Mouse (Mus musculus) heart, postnatal 0 days (tissue): Measurements from ENCODE around the gene Rilpl1. TPM values are rescaled to one million over a fixed set of nuclear protein-coding genes. Genes with fewer than 3 reads are reported as not detected.
"Not testable (repeated sequence)": the region's sequence is repeated elsewhere in the genome, so short reads cannot be mapped to it uniquely, and the experiment has no call there.

ENCODE experiments used
- ATAC-seq: fragments of 200-750 bp; cut with Nextera tagmentation; 2 replicates; pipeline ENCODE4 v1.8.0; 2017; ENCODE audit warnings: low read depth, moderate number of reproducible peaks, moderate library complexity; ENCODE audit not compliant: insufficient read depth
- DNase-seq: peaks from one replicate; pipeline ENCODE4 v3.0.0-alpha.2; 2016; ENCODE audit warnings: low spot score
- H3K27ac ChIP-seq: fragments of 300-500 bp; sonication (generic); 2 replicates; pipeline ENCODE4 v1.5.1; 2014; ENCODE audit warnings: low read depth, mild to moderate bottlenecking
- H3K27me3 ChIP-seq: fragments of 300-500 bp; sonication (generic); 2 replicates; pipeline ENCODE4 v1.6.1; 2014; ENCODE audit warnings: low read length, mixed read lengths; ENCODE audit not compliant: control insufficient read depth, insufficient read depth
- H3K36me3 ChIP-seq: fragments of 300-500 bp; sonication (generic); replicated peaks from 2 replicates; pipeline ENCODE4 v1.6.1; 2014; ENCODE audit warnings: low read length, mixed read lengths; ENCODE audit not compliant: control insufficient read depth, insufficient read depth
- H3K4me1 ChIP-seq: fragments of 300-500 bp; sonication (generic); 2 replicates; pipeline ENCODE4 v1.6.1; 2014; ENCODE audit warnings: antibody characterized with exemption; ENCODE audit not compliant: control insufficient read depth, insufficient read depth
- H3K4me2 ChIP-seq: fragments of 300-500 bp; sonication (generic); 2 replicates; pipeline ENCODE4 v1.6.1; 2014; ENCODE audit warnings: low read depth, mild to moderate bottlenecking, low read length, moderate library complexity
- H3K4me3 ChIP-seq: fragments of 300-500 bp; sonication (generic); 2 replicates; pipeline ENCODE4 v1.5.1; 2014; ENCODE audit warnings: low read depth, low read length
- H3K9ac ChIP-seq: fragments of 300-500 bp; sonication (generic); replicated peaks from 2 replicates; pipeline ENCODE4 v1.6.1; 2014; ENCODE audit warnings: low read depth, low read length, mixed read lengths
- H3K9me3 ChIP-seq: fragments of 300-500 bp; sonication (generic); replicated peaks from 2 replicates; pipeline ENCODE4 v1.6.1; 2016; ENCODE audit warnings: low read length; ENCODE audit not compliant: control insufficient read depth
- CTCF ChIP-seq: IDR thresholded peaks from 2 replicates; pipeline ENCODE4 v1.5.1; 2016; ENCODE audit warnings: antibody characterized with exemption, control low read depth, low read depth
- EP300 ChIP-seq: IDR thresholded peaks from 2 replicates; pipeline ENCODE4 v1.6.1; 2016; ENCODE audit warnings: antibody characterized with exemption, low read depth
- WGBS: fragments of 180-500 bp; shearing (Covaris S2); extraction: QIAGEN DNeasy Blood & Tissue Kit; methylation state at CpG from one replicate; pipeline ENCODE4 v1.1.7; 2014; 5-methylcytosine and 5-hydroxymethylcytosine counted together
- polyA plus RNA-seq: library from polyadenylated mRNA; unstranded; fragments of >200 nt; fragmentation: Nextera tagmentation; extraction: Ambion mirVana; gene quantifications from 2 replicates; pipeline ENCODE4 v1.2.1, GENCODE M21; 2015
- total RNA-seq: library from RNA; depleted of rRNA; stranded (reverse); fragments of >200 nt; gene quantifications from 2 replicates; pipeline ENCODE4 v1.2.3, GENCODE M21; 2014; ENCODE audit warnings: low replicate concordance

Rilpl1 gene
- total and polyA plus RNA-seq, 2 experiments from 2014 or later = 40.5 to 52.1 TPM

GRCm38 (mm10) chr5:124505235-124505634 is 26.0 kb downstream of the Rilpl1 start:
- Histone ChIP-seq H3K9me3 (no peaks in the 10 kb centered on the region), H3K36me3 (peaks cover 50% of the 10 kb centered on the region), H3K4me1 (peaks cover 7% of the 10 kb centered on the region; the same call in 1 of the 2 replicates), H3K4me3 (no peak overlapping the region), H3K27ac (no peak overlapping the region), H3K9ac (no peak overlapping the region), H3K27me3 (no peaks in the 10 kb centered on the region), H3K4me2 (no peak overlapping the region)
- TF ChIP-seq EP300 (no peak), CTCF (no peak)
- ATAC-seq (no peak), DNase-seq (no peak)
- whole genome bisulfite sequencing = 85% methylated on average over 4 of the region's 4 CpGs

GRCm38 (mm10) chr5:124503742-124504141 is 27.4 kb downstream of the Rilpl1 start:
- WGBS = 61% methylated on average over 14 of the region's 14 CpGs

GRCm38 (mm10) chr5:124501541-124501940 is 29.6 kb downstream of the Rilpl1 start:
- ATAC-seq (no peak), DNase-seq (no peak)
- WGBS = 85% methylated on average over 10 of the region's 10 CpGs
- Histone ChIP-seq H3K36me3 (peaks cover 45% of the 10 kb centered on the region), H3K9me3 (no peaks in the 10 kb centered on the region), H3K4me1 (peaks cover 9% of the 10 kb centered on the region), H3K27ac (no peak overlapping the region), H3K4me2 (no peak overlapping the region), H3K4me3 (no peak overlapping the region), H3K27me3 (no peaks in the 10 kb centered on the region), H3K9ac (no peak overlapping the region)
- no peak for TF ChIP-seq EP300
- TF ChIP-seq CTCF = no peak

More at GRCm38 (mm10) chr5:124503742-124504141, 27.4 kb downstream of the Rilpl1 start:
- Histone ChIP-seq H3K4me1 (peaks cover 5% of the 10 kb centered on the region), H3K9ac (no peak overlapping the region), H3K4me3 (no peak overlapping the region), H3K36me3 (peaks cover 50% of the 10 kb centered on the region), H3K4me2 (no peak overlapping the region), H3K9me3 (no peaks in the 10 kb centered on the region), H3K27me3 (no peaks in the 10 kb centered on the region), H3K27ac (no peak overlapping the region)
- TF ChIP-seq CTCF = no peak
- no peak for DNase-seq
- no peak for ATAC-seq

GRCm38 (mm10) chr5:124500573-124500972 is 30.6 kb downstream of the Rilpl1 start:
- TF ChIP-seq EP300 (no peak), CTCF (no peak)
- peaks cover 47% of the 10 kb centered on the region for H3K36me3 ChIP-seq
- H3K4me3 ChIP-seq = no peak overlapping the region
- WGBS = 75% methylated on average over 3 of the region's 3 CpGs
- H3K4me2 ChIP-seq = no peak overlapping the region
- ATAC-seq (peak; percentile 31; the same call in 1 of the 2 replicates), DNase-seq (no peak)
- H3K27ac ChIP-seq = peak overlapping the region; percentile 27; the same call in 1 of the 2 replicates
- no peak overlapping the region for H3K9ac ChIP-seq
- no peaks in the 10 kb centered on the region for H3K27me3 ChIP-seq
- no peaks in the 10 kb centered on the region for H3K9me3 ChIP-seq
- H3K4me1 ChIP-seq = peaks cover 9% of the 10 kb centered on the region

DNA sequence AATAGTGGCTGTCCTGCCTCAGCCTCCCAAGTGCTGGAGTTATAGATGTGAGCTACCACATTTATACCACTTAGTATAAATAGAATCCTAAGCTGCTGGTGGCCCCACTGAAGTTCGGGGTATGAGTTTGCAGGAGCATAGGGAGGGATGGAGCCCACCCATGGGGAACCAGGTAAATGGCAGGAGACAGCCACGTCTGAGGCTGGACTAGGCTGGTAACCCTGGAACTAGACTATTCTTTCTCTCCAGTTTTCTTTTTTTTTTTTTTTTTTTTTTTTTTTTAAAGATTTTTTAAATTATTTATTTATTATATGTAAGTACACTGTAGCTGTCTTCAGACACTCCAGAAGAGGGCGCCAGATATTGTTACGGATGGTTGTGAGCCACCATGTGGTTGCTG is 31.2 kb downstream of the Rilpl1 start:
- not testable (repeated sequence) for ATAC-seq, H3K9ac ChIP-seq, H3K4me1 ChIP-seq, H3K4me2 ChIP-seq, H3K9me3 ChIP-seq, H3K4me3 ChIP-seq, DNase-seq, H3K27ac ChIP-seq, H3K27me3 ChIP-seq
- H3K36me3 ChIP-seq = peaks cover 51% of the 10 kb centered on the region
- 73% methylated on average over 2 of the region's 4 CpGs for WGBS

GRCm38 (mm10) chr5:124499001-124499400 is 32.2 kb downstream of the Rilpl1 start:
- H3K9ac ChIP-seq = no peak overlapping the region
- H3K4me2 ChIP-seq = no peak overlapping the region
- ATAC-seq (no peak), DNase-seq (no peak)
- peaks cover 47% of the 10 kb centered on the region for H3K36me3 ChIP-seq
- 41% methylated on average over 5 of the region's 5 CpGs for WGBS
- peak overlapping the region; percentile 70 for H3K27ac ChIP-seq
- H3K4me1 ChIP-seq = peaks cover 9% of the 10 kb centered on the region
- TF ChIP-seq EP300 (no peak), CTCF (no peak)
- no peaks in the 10 kb centered on the region for H3K27me3 ChIP-seq
- no peaks in the 10 kb centered on the region for H3K9me3 ChIP-seq
- no peak overlapping the region for H3K4me3 ChIP-seq
